Mouse (Mus musculus) ES-Bruce4 (cell line): Measurements from ENCODE around the gene Auts2.

Source experiments
- CTCF ChIP-seq: IDR thresholded peaks from one replicate; pipeline ENCODE4 v1.8.1; 2011; ENCODE audit warnings: low read depth, low read length
- EP300 ChIP-seq: IDR thresholded peaks from 2 replicates; pipeline ENCODE4 v1.6.1; 2011; ENCODE audit warnings: low read depth, low read length; ENCODE audit not compliant: insufficient read depth

DNA sequence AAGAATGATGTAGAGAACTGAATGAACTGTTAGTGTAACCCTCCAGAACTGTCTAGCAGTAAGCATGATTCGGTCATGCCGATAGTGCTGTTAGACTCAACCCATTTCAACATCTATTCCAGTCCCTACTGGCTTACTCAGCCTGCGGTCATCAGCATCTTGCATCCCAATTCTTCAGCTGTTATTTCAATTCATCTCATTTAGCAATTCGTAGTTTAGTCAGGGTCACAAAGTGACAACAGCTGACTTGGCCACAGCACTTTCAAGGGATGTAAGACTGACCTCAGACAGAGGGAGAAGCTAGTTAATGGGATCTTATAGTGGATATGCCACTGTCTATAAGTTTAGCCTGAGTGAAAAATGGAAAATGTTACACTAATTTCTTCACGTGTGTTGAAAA is 936.4 kb downstream of the Auts2 start:
- TF ChIP-seq CTCF (no peak), EP300 (no peak)
